Mouse (Mus musculus): ENCODE results near the gene Agap2. TPM values are rescaled to one million over a fixed set of nuclear protein-coding genes. Genes with fewer than 3 reads are reported as not detected.
A peak's percentile ranks its signal among the peaks of the same experiment; 100 is the strongest.
"Not testable (repeated sequence)": the region's sequence is repeated elsewhere in the genome, so short reads cannot be mapped to it uniquely, and the experiment has no call there.

The Agap2 gene
- total and polyA plus RNA-seq, 2 experiments from 2014 or later = 4.9 to 229 TPM

GRCm38 (mm10) chr10:127059174-127059967 lies 15.7 kb upstream of the Agap2 start:
- Histone ChIP-seq H3K4me2 (ENCODE audit: low read depth, low read length) (peak overlapping the region; percentile 88), H3K27ac (peak overlapping the region; percentile 92), H3K4me1 (ENCODE audit: insufficient read depth, low read length) (peaks cover 6% of the 10 kb centered on the region; the same call in 1 of the 2 replicates), H3K36me3 (ENCODE audit: insufficient read depth, low read length) (peaks cover 29% of the 10 kb centered on the region), H3K9ac (replicated peaks; ENCODE audit: low read length) (peak overlapping the region; percentile 93), H3K27me3 (ENCODE audit: insufficient read depth, low read length) (no peaks in the 10 kb centered on the region), H3K4me3 (ENCODE audit: low read length) (peak overlapping the region; percentile 86), H3K9me3 (ENCODE audit: low read length) (no peaks in the 10 kb centered on the region)
- no peak for TF ChIP-seq CTCF (IDR thresholded peaks at IDR 0.05; ENCODE audit: low read depth)
- under 1% methylated on average over 62 of the region's 92 CpGs for WGBS
- DNase-seq (ENCODE audit: low spot score) = peak; percentile 66
- no peak for ATAC-seq

GRCm38 (mm10) chr10:127059968-127060916 lies 14.8 kb upstream of the Agap2 start, which contains the start of gene March9:
TSS of gene March9 (minus strand) at chr10:127060184.
- Histone ChIP-seq H3K36me3 (ENCODE audit: insufficient read depth, low read length) (peaks cover 28% of the 10 kb centered on the region), H3K9ac (replicated peaks; ENCODE audit: low read length) (peak within 1 kb of the TSS; percentile 93), H3K27ac (peak within 1 kb of the TSS; percentile 92), H3K4me2 (ENCODE audit: low read depth, low read length) (peak within 1 kb of the TSS; percentile 88), H3K9me3 (ENCODE audit: low read length) (no peaks in the 10 kb centered on the region), H3K4me1 (ENCODE audit: insufficient read depth, low read length) (peaks cover 12% of the 10 kb centered on the region; the same call in 1 of the 2 replicates), H3K27me3 (ENCODE audit: insufficient read depth, low read length) (no peaks in the 10 kb centered on the region), H3K4me3 (ENCODE audit: low read length) (peak within 1 kb of the TSS; percentile 86)
- 1% methylated on average over 68 of the region's 72 CpGs for WGBS
- ATAC-seq (peak; percentile 41), DNase-seq (ENCODE audit: low spot score) (peak; percentile 93)
- TF ChIP-seq CTCF (IDR thresholded peaks at IDR 0.05; ENCODE audit: low read depth) = no peak

- H3K4me1 ChIP-seq (ENCODE audit: insufficient read depth, low read length) = peaks cover 12% of the 10 kb centered on the region; the same call in 1 of the 2 replicates
- no peaks in the 10 kb centered on the region for H3K9me3 ChIP-seq (ENCODE audit: low read length)
- H3K27me3 ChIP-seq (ENCODE audit: insufficient read depth, low read length) = no peaks in the 10 kb centered on the region
- peaks cover 28% of the 10 kb centered on the region for H3K36me3 ChIP-seq (ENCODE audit: insufficient read depth, low read length)
- H3K27ac ChIP-seq = peak overlapping the region; percentile 92
- DNase-seq (ENCODE audit: low spot score) (no peak), ATAC-seq (no peak)
- TF ChIP-seq CTCF (IDR thresholded peaks at IDR 0.05; ENCODE audit: low read depth) = no peak
- H3K4me2 ChIP-seq (ENCODE audit: low read depth, low read length) = peak overlapping the region; percentile 88
- H3K9ac ChIP-seq (replicated peaks; ENCODE audit: low read length) = peak overlapping the region; percentile 93
- H3K4me3 ChIP-seq (ENCODE audit: low read length) = peak overlapping the region; percentile 86
- WGBS = 22% methylated on average over 5 of the region's 5 CpGs
Observed at GRCm38 (mm10) chr10:127061085-127061484, 14.0 kb upstream of the Agap2 start.

GRCm38 (mm10) chr10:127061513-127061912 lies 13.6 kb upstream of the Agap2 start:
- Histone ChIP-seq H3K4me1 (ENCODE audit: insufficient read depth, low read length) (peaks cover 12% of the 10 kb centered on the region; the same call in 1 of the 2 replicates), H3K27ac (peak overlapping the region; percentile 92; the same call in 1 of the 2 replicates), H3K9me3 (ENCODE audit: low read length) (no peaks in the 10 kb centered on the region), H3K4me3 (ENCODE audit: low read length) (peak overlapping the region; percentile 86; the same call in 1 of the 2 replicates), H3K9ac (replicated peaks; ENCODE audit: low read length) (no peak overlapping the region; the same call in 1 of the 2 replicates), H3K4me2 (ENCODE audit: low read depth, low read length) (peak overlapping the region; percentile 88), H3K36me3 (ENCODE audit: insufficient read depth, low read length) (peaks cover 28% of the 10 kb centered on the region), H3K27me3 (ENCODE audit: insufficient read depth, low read length) (no peaks in the 10 kb centered on the region)
- ATAC-seq (no peak), DNase-seq (ENCODE audit: low spot score) (no peak)
- no peak for TF ChIP-seq CTCF (IDR thresholded peaks at IDR 0.05; ENCODE audit: low read depth)
- 55% methylated on average over 2 of the region's 2 CpGs for WGBS

- H3K4me3 ChIP-seq (ENCODE audit: low read length); H3K9ac ChIP-seq (replicated peaks; ENCODE audit: low read length); H3K27me3 ChIP-seq (ENCODE audit: insufficient read depth, low read length); ATAC-seq; DNase-seq (ENCODE audit: low spot score); H3K9me3 ChIP-seq (ENCODE audit: low read length); H3K4me2 ChIP-seq (ENCODE audit: low read depth, low read length); H3K27ac ChIP-seq: not testable (repeated sequence)
- WGBS = 88% methylated on average over 4 of the region's 4 CpGs
- Histone ChIP-seq H3K4me1 (ENCODE audit: insufficient read depth, low read length) (peaks cover 12% of the 10 kb centered on the region; the same call in 1 of the 2 replicates), H3K36me3 (ENCODE audit: insufficient read depth, low read length) (peaks cover 31% of the 10 kb centered on the region)
Observed at GRCm38 (mm10) chr10:127062101-127062500, 13.0 kb upstream of the Agap2 start.

- H3K9me3 ChIP-seq (ENCODE audit: low read length) = no peaks in the 10 kb centered on the region
- no peak for TF ChIP-seq CTCF (IDR thresholded peaks at IDR 0.05; ENCODE audit: low read depth)
- H3K27me3 ChIP-seq (ENCODE audit: insufficient read depth, low read length) = no peaks in the 10 kb centered on the region
- H3K27ac ChIP-seq = peak overlapping the region; percentile 68; the same call in 1 of the 2 replicates
- DNase-seq (ENCODE audit: low spot score) (no peak), ATAC-seq (no peak)
- no peak overlapping the region for H3K4me3 ChIP-seq (ENCODE audit: low read length)
- H3K4me2 ChIP-seq (ENCODE audit: low read depth, low read length) = peak overlapping the region; percentile 53
- peaks cover 31% of the 10 kb centered on the region for H3K36me3 ChIP-seq (ENCODE audit: insufficient read depth, low read length)
- H3K9ac ChIP-seq (replicated peaks; ENCODE audit: low read length) = no peak overlapping the region
- H3K4me1 ChIP-seq (ENCODE audit: insufficient read depth, low read length) = peaks cover 12% of the 10 kb centered on the region; the same call in 1 of the 2 replicates
- WGBS = 76% methylated on average over 5 of the region's 5 CpGs
Observed at GRCm38 (mm10) chr10:127062503-127062902, 12.6 kb upstream of the Agap2 start.

Data from hindbrain, postnatal 0 days (tissue).